Mouse (Mus musculus) bone marrow macrophage, adult 2 months (primary cell): Measurements from ENCODE around the gene Scn7a.

ENCODE experiments used
- CTCF ChIP-seq: IDR thresholded peaks from 2 replicates; pipeline ENCODE4 v1.5.1; 2012; ENCODE audit warnings: low read depth, mild to moderate bottlenecking, low read length, moderate library complexity
- POLR2A ChIP-seq: IDR thresholded peaks from 2 replicates; pipeline ENCODE4 v1.6.1; 2012; ENCODE audit warnings: mild to moderate bottlenecking, low read depth, low read length, borderline replicate concordance

- TF ChIP-seq POLR2A: no peak
- no peak for TF ChIP-seq CTCF
These were observed 57.7 kb downstream of the Scn7a start for GRCm38 (mm10) chr2:66726878-66727584.
